Mouse (Mus musculus): ENCODE measurements at regions not wholly inside any gene's neighbourhood (a gene's known extent, or its start where the extent isn't known, plus 50 kb on each side); places are given as distances from the start of the nearest gene placed in this dataset.

- no peaks in the 10 kb centered on the region for H3K36me3 ChIP-seq (ENCODE audit: control insufficient read depth in 1 of 2, insufficient read depth in 2 of 2, low read length in 2 of 2)
- DNase-seq (ENCODE audit: low read depth, low spot score): no peak
- H3K27ac ChIP-seq (ENCODE audit: control insufficient read depth, low read depth, low read length): no peak overlapping the region
- no peaks in the 10 kb centered on the region for H3K79me2 ChIP-seq (ENCODE audit: control insufficient read depth, insufficient read depth, low read length, poor library complexity)
- H3K27me3 ChIP-seq (ENCODE audit: control insufficient read depth in 1 of 2, insufficient read depth in 2 of 2, low read length in 2 of 2): no peaks in the 10 kb centered on the region
- no peaks in the 10 kb centered on the region for H3K4me1 ChIP-seq (ENCODE audit: control insufficient read depth in 1 of 2, insufficient read depth in 2 of 2, low read length in 2 of 2)
- no peaks in the 10 kb centered on the region for H3K9me3 ChIP-seq (replicated peaks; ENCODE audit: insufficient read depth, low read length)
- no peak for TF ChIP-seq TCF12 (IDR thresholded peaks at IDR 0.05; ENCODE audit: low read depth, low read length)
- TF ChIP-seq POLR2AphosphoS5 (IDR thresholded peaks at IDR 0.05; ENCODE audit: borderline replicate concordance, low read depth, low read length): no peak
- no peak for TF ChIP-seq MEF2A (IDR thresholded peaks at IDR 0.05; ENCODE audit: extremely low read depth, insufficient replicate concordance, low read depth, low read length, poor library complexity, severe bottlenecking)
- no peak for TF ChIP-seq ZC3H11A (IDR thresholded peaks at IDR 0.05; ENCODE audit: low read depth, low read length)
- TF ChIP-seq RAD21 (IDR thresholded peaks at IDR 0.05; ENCODE audit: low read depth, low read length): no peak
- no peak overlapping the region for H3K9ac ChIP-seq (ENCODE audit: control insufficient read depth, low read depth, low read length, poor library complexity, severe bottlenecking)
- H3K4me3 ChIP-seq (ENCODE audit: control insufficient read depth in 1 of 2, insufficient read depth in 1 of 2, low read depth in 2 of 2, low read length in 2 of 2): no peak overlapping the region
These were observed 141.6 kb downstream of the Gxylt1 start for GRCm38 (mm10) chr15:93133379-93133778.

- no peaks in the 10 kb centered on the region for H3K36me3 ChIP-seq (ENCODE audit: control insufficient read depth in 1 of 2, insufficient read depth in 2 of 2, low read length in 2 of 2)
- TF ChIP-seq RAD21 (IDR thresholded peaks at IDR 0.05; ENCODE audit: low read depth, low read length) (no peak), MAFK (IDR thresholded peaks at IDR 0.05; ENCODE audit: borderline replicate concordance, low read depth, low read length) (no peak), TAL1 (IDR thresholded peaks at IDR 0.05; ENCODE audit: low read length) (no peak), ZC3H11A (IDR thresholded peaks at IDR 0.05; ENCODE audit: low read depth, low read length) (no peak), CTCF (IDR thresholded peaks at IDR 0.05 in 2 of 3, conservative IDR thresholded peaks at IDR 0.05 in 1 of 3; ENCODE audit: control insufficient read depth in 1 of 3, insufficient read depth in 1 of 3, low read depth in 2 of 3, low read length in 3 of 3, poor library complexity in 1 of 3, severe bottlenecking in 1 of 3) (no peak), BHLHE40 (IDR thresholded peaks at IDR 0.05; ENCODE audit: borderline replicate concordance, low read depth, low read length) (no peak)
- no peaks in the 10 kb centered on the region for H3K4me1 ChIP-seq (ENCODE audit: control insufficient read depth in 1 of 2, insufficient read depth in 2 of 2, low read length in 2 of 2)
- H3K27me3 ChIP-seq (ENCODE audit: control insufficient read depth in 1 of 2, insufficient read depth in 2 of 2, low read length in 2 of 2): no peaks in the 10 kb centered on the region
- no peak for DNase-seq (ENCODE audit: low read depth, low spot score)
- H3K9ac ChIP-seq (ENCODE audit: control insufficient read depth, low read depth, low read length, poor library complexity, severe bottlenecking): no peak overlapping the region
- H3K9me3 ChIP-seq (replicated peaks; ENCODE audit: insufficient read depth, low read length): no peaks in the 10 kb centered on the region
- no peaks in the 10 kb centered on the region for H3K79me2 ChIP-seq (ENCODE audit: control insufficient read depth, insufficient read depth, low read length, poor library complexity)
- no peak overlapping the region for H3K4me3 ChIP-seq (ENCODE audit: control insufficient read depth in 1 of 2, insufficient read depth in 1 of 2, low read depth in 2 of 2, low read length in 2 of 2)
- H3K27ac ChIP-seq (ENCODE audit: control insufficient read depth, low read depth, low read length): no peak overlapping the region
These were observed 143.9 kb downstream of the Gxylt1 start for GRCm38 (mm10) chr15:93131056-93131455.

GRCm38 (mm10) chr15:93125261-93125660, 149.7 kb downstream of the Gxylt1 start:
- H3K27me3 ChIP-seq (ENCODE audit: control insufficient read depth in 1 of 2, insufficient read depth in 2 of 2, low read length in 2 of 2): no peaks in the 10 kb centered on the region
- no peaks in the 10 kb centered on the region for H3K9me3 ChIP-seq (replicated peaks; ENCODE audit: insufficient read depth, low read length)
- no peaks in the 10 kb centered on the region for H3K36me3 ChIP-seq (ENCODE audit: control insufficient read depth in 1 of 2, insufficient read depth in 2 of 2, low read length in 2 of 2)
- DNase-seq (ENCODE audit: low read depth, low spot score): no peak
- H3K9ac ChIP-seq (ENCODE audit: control insufficient read depth, low read depth, low read length, poor library complexity, severe bottlenecking): no peak overlapping the region
- H3K27ac ChIP-seq (ENCODE audit: control insufficient read depth, low read depth, low read length): no peak overlapping the region
- H3K4me3 ChIP-seq (ENCODE audit: control insufficient read depth in 1 of 2, insufficient read depth in 1 of 2, low read depth in 2 of 2, low read length in 2 of 2): no peak overlapping the region
- no peaks in the 10 kb centered on the region for H3K79me2 ChIP-seq (ENCODE audit: control insufficient read depth, insufficient read depth, low read length, poor library complexity)
- no peaks in the 10 kb centered on the region for H3K4me1 ChIP-seq (ENCODE audit: control insufficient read depth in 1 of 2, insufficient read depth in 2 of 2, low read length in 2 of 2)
- no peak for TF ChIP-seq ZMIZ1 (IDR thresholded peaks at IDR 0.05; ENCODE audit: low read depth, low read length)
- TF ChIP-seq POLR2AphosphoS2 (IDR thresholded peaks at IDR 0.05; ENCODE audit: low read length): no peak
- TF ChIP-seq ZKSCAN1 (IDR thresholded peaks at IDR 0.05; ENCODE audit: low read depth, low read length): no peak
- TF ChIP-seq NRF1 (IDR thresholded peaks at IDR 0.05; ENCODE audit: insufficient read depth, low read depth, low read length, poor library complexity, severe bottlenecking): no peak
- no peak for TF ChIP-seq MEF2A (IDR thresholded peaks at IDR 0.05; ENCODE audit: extremely low read depth, insufficient replicate concordance, low read depth, low read length, poor library complexity, severe bottlenecking)
- TF ChIP-seq MYC (IDR thresholded peaks at IDR 0.05; ENCODE audit: low read depth, low read length): no peak
- no peak for TF ChIP-seq ETS1 (IDR thresholded peaks at IDR 0.05; ENCODE audit: low read depth, low read length)
- TF ChIP-seq BHLHE40 (IDR thresholded peaks at IDR 0.05; ENCODE audit: borderline replicate concordance, low read depth, low read length): no peak
- no peak for TF ChIP-seq USF2 (IDR thresholded peaks at IDR 0.05; ENCODE audit: borderline replicate concordance in 1 of 2, insufficient read depth in 1 of 2, low read depth in 1 of 2, low read length in 2 of 2)
- TF ChIP-seq RCOR1 (IDR thresholded peaks at IDR 0.05; ENCODE audit: low read depth, low read length): no peak
